26 mouse cellular contexts compared by ENCODE assay signal in the genomic region with DNA sequence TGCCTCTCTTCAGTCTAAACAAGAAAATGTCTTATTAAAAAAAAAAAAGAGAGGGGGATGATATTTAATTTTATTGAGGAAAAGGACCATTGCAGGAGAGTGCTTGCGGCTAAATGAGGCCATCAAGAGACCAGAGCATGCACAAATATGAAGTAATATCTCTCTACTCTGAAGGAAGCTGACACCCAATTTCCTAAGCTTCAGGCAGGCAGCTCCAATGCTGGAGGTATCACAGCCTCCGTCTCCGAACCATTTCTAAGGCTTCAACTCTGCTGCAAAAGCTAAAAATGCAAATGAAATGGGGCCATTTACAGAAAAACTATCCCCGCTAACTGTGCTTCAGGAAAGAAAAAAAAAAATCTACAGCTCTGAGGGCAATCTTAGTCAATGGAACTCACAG.
"Had no signal": no experiment of that assay in that cellular context is flagged by ENCODE, and none has a peak within 500 bp of the region (broad histone marks: within the 10 kb centered on the region; RNA-seq: fewer than 3 reads in every experiment).

No protein-coding gene starts in this region.

- ATAC-seq: forebrain, embryonic 16.5 days; inflammation-experienced regulatory T-cells, adult 6 months; intestine, embryonic 15.5 days; intestine, postnatal 0 days had no signal

- H3K36me3 ChIP-seq: heart, embryonic 10.5 days; heart, embryonic 12.5 days; hindbrain, embryonic 10.5 days; intestine, embryonic 15.5 days; limb, embryonic 10.5 days; limb, embryonic 12.5 days; liver, embryonic 13.5 days had no signal

- H3K4me1 ChIP-seq: heart, embryonic 10.5 days; heart, embryonic 12.5 days; hindbrain, embryonic 10.5 days; intestine, embryonic 15.5 days; liver, embryonic 13.5 days had no signal

- DNase-seq: gastrocnemius, adult 2 months; gastrocnemius, postnatal 10 days; gastrocnemius, postnatal 25 days; heart, adult 18-20 months; heart, postnatal 10 days; heart, postnatal 4 days; kidney, adult 18-20 months; kidney, adult 8-10 months; kidney, postnatal 10 days; kidney, postnatal 25 days; kidney, postnatal 4 days; liver; liver, embryonic 13.5 days had no signal

- H3K9ac ChIP-seq: heart, embryonic 12.5 days; hindbrain, embryonic 14.5 days; intestine, embryonic 15.5 days; limb, embryonic 12.5 days; liver, embryonic 13.5 days had no signal

- H3K27me3 ChIP-seq: intestine, embryonic 15.5 days; limb, embryonic 12.5 days; liver, embryonic 13.5 days had no signal

- H3K4me3 ChIP-seq: gastrocnemius, adult 2 months; heart, embryonic 10.5 days; heart, embryonic 12.5 days; hindbrain, embryonic 10.5 days; intestine, embryonic 15.5 days; layer of hippocampus, adult 2 months; left cerebral cortex, adult 2 months; limb, embryonic 10.5 days; limb, embryonic 12.5 days; liver, embryonic 13.5 days had no signal

- H3K4me2 ChIP-seq: heart, embryonic 12.5 days; hindbrain, embryonic 14.5 days; intestine, embryonic 15.5 days; limb, embryonic 12.5 days; liver, embryonic 11.5 days; liver, embryonic 13.5 days had no signal

- H3K9me3 ChIP-seq: heart, embryonic 10.5 days; hindbrain, embryonic 10.5 days; intestine, embryonic 15.5 days; limb, embryonic 10.5 days; limb, embryonic 12.5 days; liver, embryonic 13.5 days had no signal

- H3K27ac ChIP-seq: gastrocnemius, adult 2 months; heart, embryonic 10.5 days; hindbrain, embryonic 10.5 days; hindbrain, embryonic 14.5 days; intestine, embryonic 15.5 days; layer of hippocampus, adult 2 months; left cerebral cortex, adult 2 months; limb, embryonic 10.5 days; limb, embryonic 12.5 days; liver, embryonic 13.5 days had no signal
